Mouse (Mus musculus) right cerebral cortex, postnatal 4 days (tissue): ENCODE data around the gene Cox4i1.

ENCODE experiments used
- DNase-seq: peaks from one replicate; pipeline ENCODE4 v3.0.0-alpha.2; 2022

Cox4i1 gene

DNA sequence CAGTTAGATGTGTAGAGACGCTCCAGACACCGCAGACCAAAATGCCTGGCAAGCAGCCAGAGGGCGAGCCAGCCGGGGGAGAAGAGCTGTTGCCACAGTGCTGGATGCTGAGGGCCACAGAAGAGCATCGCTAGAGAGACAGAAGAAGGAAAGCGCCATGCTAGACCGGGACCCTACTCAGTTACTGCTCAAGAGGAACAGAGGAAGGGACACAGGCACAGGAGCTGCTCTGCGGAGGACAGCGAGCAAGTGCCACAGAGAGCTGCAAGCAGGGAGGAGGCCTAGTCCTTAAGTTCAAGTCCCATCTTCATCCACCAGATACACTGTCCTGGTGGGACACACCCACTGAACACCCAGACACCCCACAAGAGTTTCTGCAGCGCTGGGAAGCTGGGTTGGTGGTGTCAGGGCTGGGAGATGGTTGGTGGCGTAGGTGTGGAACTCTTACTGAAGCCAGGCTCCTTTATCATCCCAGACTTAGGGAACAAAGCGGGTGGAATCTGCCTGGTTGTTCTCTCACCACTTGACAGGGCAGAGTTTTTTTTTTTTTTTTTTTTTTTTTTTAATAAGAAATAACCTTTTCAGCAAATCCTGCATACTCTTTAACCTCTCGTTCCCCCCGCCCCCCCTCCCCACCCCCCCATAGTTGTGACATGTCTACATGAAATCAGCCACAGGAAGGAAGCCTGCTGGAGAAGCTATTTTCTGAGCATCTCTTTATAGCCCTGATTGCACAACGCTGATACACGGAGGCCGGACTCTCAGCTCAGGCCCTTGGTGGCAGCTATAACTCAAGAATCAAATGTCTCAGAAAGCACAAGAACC, 29.3 kb downstream of the Cox4i1 start:
- DNase-seq, result peak; percentile 38

DNA sequence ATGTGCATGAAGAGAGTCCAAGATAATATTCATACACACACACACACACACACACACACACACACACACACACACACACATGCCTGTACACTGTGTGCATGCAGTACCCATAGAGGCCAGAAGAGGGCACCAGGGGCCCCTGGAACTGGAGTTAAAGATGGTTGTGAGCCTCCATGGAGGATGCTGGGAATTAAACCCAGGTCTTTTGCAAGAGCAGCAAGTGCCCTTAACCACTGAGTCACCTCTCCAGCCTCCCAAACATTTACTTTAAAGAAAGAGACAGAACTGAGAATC, 29.9 kb downstream of the Cox4i1 start:
- DNase-seq, result no peak

DNA sequence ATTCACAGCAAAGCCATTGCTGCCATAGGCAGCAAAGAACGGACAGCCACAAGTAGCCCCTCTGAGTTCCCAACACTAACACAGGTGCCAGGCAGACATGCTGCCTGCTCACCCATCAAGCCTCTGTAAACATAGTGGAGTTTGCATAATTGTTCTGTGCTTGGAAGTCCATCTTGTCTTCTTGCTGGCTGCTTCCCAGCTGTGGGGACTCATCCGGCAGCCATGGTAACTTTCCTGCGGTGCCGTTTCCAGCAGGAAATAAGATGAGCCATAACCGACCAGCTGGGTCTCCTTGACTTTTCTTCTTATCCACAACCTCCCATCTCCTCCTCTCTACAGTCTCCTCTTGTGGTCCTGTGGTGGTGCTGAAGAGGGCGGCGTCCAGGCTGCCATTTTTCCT, 30.4 kb downstream of the Cox4i1 start:
- no peak for DNase-seq

DNA sequence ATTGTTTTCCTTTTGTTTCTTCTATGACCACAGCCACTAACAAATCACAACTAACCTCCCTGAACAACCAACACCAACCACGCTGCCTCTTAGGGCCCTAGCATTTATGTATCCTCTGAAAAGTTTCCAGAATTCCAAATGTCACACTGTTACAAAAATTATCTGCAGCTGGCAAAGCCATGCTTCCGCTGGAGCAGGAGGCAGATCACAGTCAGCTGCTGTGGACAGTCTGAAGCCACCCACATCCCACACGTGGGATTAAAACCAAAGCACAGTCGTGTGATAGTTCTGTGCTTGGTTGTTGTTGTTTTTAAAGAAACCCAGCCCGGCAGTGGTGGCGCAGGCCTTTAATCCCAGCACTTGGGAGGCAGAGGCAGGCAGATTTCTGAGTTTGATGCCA, 31.1 kb downstream of the Cox4i1 start:
- DNase-seq, result no peak

DNA sequence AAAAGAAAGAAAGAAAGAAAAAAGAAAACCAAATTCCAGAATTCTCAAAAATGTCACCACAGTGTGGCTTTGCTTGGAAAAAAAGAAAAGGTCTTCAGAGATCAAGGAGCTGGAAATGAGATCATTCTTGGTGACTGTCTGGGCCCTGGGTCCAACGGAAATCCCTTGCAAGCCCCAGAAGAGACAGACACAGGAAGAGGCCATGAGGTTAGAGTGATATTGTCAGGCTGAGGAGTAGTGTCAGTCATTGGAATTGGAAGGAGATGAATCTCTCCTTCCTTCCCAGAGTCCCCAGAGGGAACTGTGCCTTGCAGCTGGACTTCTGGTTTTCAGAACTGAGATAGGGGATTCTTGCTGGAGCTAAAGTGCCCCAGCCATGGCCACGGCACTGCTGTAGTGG, 31.5 kb downstream of the Cox4i1 start:
- no peak for DNase-seq

DNA sequence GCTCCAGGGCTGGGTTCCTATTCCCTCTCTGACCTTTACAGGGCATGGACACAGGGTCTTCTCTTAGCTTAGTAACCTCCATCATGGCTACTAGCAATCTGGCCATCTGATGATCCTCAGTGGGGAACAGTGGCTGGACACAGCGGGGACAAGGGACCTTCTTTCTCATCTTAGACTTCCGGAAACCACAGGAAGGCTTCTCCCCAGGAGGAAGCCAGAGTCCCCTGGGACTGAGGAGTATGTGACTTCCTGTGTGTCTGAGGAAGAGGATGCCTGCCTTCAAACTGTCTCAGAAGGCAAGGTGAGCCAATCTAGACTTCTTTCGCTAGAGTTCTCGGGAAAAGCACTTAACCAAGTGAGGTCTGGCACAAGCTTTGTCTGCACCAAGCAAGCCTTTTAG, 32.0 kb downstream of the Cox4i1 start:
- no peak for DNase-seq

DNA sequence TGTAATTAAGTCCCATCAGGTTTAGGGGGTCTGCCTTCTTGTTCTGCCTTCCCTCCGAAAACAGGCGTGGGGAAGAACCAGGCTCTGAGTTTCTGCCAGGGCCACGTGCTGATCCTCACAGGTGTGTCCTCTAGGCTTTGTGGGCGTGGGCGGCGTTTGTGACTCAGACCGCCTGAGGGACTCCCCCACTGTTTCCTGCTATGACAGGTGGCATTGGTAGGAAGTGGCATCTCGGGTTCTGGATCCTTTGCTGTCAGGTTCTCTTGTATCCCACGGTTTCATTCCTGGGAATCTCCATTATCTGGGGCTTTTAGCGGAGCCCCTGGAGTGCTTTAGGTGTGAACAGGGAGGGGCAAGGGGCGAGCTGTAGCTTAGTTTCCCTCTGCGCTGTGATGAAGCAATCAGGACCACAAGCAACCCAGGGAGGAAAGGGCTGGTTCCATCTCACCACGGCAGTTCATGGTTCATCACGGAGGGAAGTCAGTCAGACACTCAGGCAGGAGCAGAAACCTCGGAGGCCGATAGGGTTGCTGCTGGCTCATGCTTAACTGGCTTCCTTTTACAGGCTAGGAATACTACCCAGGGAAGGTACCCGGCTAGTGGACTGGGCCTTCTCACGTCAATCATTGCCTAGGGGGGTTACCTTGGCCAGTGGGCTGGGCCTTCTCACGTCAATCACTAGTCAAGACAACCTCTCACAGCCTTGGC, 33.9 kb downstream of the Cox4i1 start:
- no peak for DNase-seq

DNA sequence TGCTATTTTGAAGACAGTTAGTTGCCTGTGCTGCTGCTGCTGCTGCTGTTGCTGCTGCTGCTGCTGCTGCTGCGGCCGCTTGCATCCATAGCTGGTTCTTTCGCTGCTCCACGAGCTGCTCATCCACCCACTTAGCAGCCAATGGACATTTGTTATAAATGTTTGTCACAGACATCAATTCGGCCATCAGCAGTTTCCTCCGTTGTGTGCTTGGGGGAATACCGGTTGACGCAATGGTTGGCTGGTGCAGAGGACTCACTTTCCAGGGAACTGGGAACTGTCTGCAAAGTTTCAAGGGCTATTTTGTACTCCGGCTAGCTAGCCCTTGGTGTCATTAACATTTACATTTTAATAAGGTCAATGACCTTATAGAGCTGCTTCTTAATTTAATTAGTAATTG, 36.2 kb downstream of the Cox4i1 start:
- no peak for DNase-seq

DNA sequence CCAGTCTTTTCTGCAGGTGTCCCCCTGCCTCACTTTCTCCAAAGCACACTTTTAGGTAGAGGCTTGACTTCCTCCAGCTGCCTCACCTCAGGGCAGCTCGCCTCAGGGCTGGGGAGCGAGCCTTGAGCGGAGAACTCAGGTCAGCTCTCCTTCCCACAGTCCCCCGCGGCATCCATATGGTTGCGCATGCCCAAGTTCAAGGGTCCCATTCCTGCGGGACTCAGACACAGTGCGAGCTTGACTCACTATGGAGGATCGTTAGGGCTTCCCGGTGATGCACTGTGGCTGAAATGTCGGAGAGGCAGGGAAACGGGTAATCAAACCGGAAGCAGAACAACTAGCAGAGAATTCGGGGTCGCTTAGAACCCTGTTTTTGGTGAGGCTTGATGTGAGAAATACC, 37.1 kb downstream of the Cox4i1 start:
- DNase-seq, result no peak

DNA sequence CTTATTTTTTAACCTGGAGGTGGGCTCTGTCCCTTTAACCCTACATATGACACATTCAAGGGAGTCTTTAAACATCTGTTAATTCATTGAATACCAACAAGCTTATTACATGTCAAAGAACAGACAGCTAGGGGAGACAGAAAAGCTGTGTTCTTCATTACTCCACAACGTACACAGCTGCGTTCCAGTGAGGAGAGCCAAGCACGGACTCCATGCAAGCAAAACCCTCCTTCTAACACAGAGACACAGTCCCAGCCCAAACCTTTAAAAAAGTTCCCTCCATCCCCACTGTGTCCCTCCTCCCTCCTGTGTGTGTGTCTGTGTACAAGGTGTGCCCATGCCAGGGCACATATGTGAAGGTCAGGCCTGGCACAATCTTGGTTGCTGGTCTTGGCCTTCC, 38.2 kb downstream of the Cox4i1 start:
- no peak for DNase-seq

DNA sequence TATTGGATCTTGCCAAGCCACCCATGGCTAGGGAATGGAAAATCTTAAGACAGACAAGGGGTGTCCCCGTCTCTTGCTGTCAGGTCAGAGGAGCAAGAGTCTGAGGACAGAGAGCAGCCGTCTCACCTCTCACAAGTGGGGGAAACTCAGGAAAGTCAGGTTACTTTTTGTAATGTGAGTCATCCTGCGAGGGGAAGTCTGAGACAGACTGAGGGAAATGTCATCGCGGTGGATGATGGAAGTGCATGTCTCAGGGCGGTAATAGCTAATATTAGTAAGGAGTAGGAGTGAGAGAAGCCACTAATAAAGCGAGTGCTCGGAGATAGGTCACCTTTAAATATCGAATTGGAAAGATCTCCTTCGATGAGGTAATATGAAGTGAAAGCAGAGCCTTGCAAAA, 41.2 kb downstream of the Cox4i1 start:
- no peak for DNase-seq

DNA sequence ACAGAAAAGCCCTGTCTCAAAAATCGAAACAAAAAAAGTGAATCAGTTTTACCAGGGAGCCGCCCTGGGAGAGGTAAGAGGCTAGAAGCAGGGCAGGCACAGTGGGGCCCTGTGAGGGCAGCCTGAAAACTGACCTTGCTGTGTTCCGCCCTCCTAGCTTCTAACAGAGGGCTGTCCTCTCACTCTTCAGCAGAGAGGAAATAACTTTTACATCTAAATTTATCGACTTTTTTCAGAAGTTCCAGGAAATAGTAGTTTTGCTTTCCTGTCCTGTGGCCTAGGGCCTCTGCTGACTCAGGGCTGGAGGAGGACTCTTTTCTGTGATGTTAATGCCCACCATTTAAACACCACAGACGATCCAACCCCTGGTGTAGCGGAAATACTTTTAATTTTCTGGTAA, 47.2 kb downstream of the Cox4i1 start:
- no peak for DNase-seq

DNA sequence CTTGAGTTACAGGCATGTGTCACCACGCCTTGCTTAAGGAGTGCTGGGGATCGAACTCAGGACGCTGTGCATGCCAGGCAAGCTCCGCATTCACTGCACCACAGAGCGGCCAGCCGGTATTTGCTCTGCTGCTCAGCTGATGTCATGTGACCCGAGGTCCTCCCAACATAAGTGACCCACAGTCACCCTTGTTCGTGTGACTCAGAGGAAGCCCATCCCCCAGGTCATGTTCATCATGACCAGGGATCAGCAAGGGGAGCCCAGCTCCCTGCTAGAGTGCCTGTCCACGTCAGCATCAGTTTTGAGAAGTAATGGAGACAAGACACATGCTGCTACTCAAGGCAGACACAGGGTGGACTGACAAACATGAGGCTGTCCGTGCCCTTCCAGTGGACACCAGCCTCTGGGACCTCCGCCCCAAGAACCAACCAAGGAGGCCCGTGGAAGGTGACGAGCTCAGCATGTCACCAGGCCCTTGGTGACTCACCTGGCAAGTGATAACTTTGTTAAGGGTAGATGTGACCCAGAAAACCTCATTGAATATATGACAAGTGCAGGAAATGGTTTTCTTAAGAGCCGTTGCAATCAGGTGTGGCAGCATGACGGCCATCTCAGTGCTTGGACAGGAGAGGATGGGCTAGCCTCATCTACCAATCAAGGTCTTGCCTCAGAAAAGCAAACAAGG, 48.1 kb downstream of the Cox4i1 start:
- no peak for DNase-seq

DNA sequence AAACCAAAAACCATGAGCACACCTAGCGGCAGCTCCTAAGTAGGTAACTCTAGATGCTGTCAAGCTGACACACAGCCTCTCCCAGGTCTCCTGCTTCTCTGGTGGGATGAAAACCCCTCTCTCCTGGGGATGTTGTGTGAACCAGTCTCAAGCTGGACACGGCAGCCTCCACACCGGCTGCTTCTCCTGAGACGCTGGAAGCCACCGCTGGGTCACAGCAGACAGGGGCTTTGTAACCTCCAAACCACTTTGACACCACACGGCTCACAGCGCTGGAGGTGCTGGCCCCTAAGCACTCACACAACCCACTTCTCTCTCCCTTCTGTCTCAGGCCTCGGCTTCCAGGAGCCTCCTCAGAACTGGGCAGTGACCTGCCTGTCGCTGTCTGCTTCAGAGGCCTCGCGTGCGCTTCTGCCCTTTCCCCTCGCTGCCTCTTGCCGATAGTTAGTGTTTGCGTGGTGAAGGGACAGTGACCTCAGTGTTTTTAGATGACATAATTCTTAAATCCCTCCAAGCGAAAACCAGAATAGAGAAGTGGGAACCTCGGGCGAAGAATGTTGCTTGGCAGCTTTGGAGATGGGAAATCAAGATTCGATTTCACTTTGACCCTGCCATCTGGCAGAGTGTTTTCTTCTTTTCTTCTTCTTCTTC, 51.7 kb downstream of the Cox4i1 start:
- DNase-seq, result no peak

DNA sequence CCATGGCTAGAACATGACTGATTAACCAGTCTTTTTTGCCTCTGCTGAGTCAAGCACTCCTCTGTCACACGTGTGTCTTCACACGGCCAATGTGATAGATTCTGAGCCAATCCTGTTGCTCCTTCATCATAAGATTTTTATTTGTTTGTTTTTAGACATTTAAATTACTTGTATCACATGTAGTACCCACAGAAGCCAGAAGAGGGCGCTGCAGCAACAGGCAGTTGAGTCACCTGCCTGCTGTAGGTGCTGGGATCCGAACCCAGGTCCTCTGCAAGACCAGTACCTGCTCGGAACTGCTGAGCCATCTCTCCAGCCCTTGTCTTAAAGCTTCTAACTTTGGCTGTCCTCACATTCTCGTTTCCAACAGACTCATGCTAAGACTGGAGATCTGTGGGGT, 55.0 kb downstream of the Cox4i1 start:
- DNase-seq, result no peak
